Mouse (Mus musculus) forebrain, embryonic 16.5 days (tissue): ENCODE data around the gene Gpa33. TPM values are rescaled to one million over a fixed set of nuclear protein-coding genes. Genes with fewer than 3 reads are reported as not detected.

Experiments
- ATAC-seq: fragments of 200-750 bp; cut with Nextera tagmentation; 2 replicates; pipeline ENCODE4 v1.8.0; 2017; ENCODE audit warnings: mild to moderate bottlenecking, moderate library complexity
- H3K27ac ChIP-seq: fragments of 300-500 bp; sonication (generic); 2 replicates; pipeline ENCODE4 v1.5.1; 2014; ENCODE audit warnings: low read length, control low read depth
- H3K27me3 ChIP-seq: fragments of 300-500 bp; sonication (generic); replicated peaks from 2 replicates; pipeline ENCODE4 v1.6.1; 2014; ENCODE audit warnings: low read length; ENCODE audit not compliant: control insufficient read depth, insufficient read depth
- H3K36me3 ChIP-seq: fragments of 300-500 bp; sonication (generic); 2 replicates; pipeline ENCODE4 v1.6.1; 2014; ENCODE audit not compliant: control insufficient read depth, insufficient read depth
- H3K4me1 ChIP-seq: fragments of 300-500 bp; sonication (generic); replicated peaks from 2 replicates; pipeline ENCODE4 v1.6.1; 2014; ENCODE audit warnings: low read length; ENCODE audit not compliant: control insufficient read depth, insufficient read depth
- H3K4me2 ChIP-seq: fragments of 300-500 bp; sonication (generic); 2 replicates; pipeline ENCODE4 v1.6.1; 2014; ENCODE audit warnings: mild to moderate bottlenecking, low read length, control low read depth
- H3K4me3 ChIP-seq: fragments of 300-500 bp; sonication (generic); replicated peaks from 2 replicates; pipeline ENCODE4 v1.5.1; 2014; ENCODE audit warnings: mild to moderate bottlenecking, low read length, control low read depth
- H3K9ac ChIP-seq: fragments of 300-500 bp; sonication (generic); replicated peaks from 2 replicates; pipeline ENCODE4 v1.6.1; 2014; ENCODE audit warnings: low read depth, low read length, control low read depth
- H3K9me3 ChIP-seq: fragments of 300-500 bp; sonication (generic); 2 replicates; pipeline ENCODE4 v1.6.1; 2016; ENCODE audit warnings: low read length; ENCODE audit not compliant: control insufficient read depth
- WGBS: fragments of 180-500 bp; shearing (Covaris S2); extraction: QIAGEN DNeasy Blood & Tissue Kit; methylation state at CpG from one replicate; pipeline ENCODE4 v1.1.7; 2014; 5-methylcytosine and 5-hydroxymethylcytosine counted together
- polyA plus RNA-seq: library from polyadenylated mRNA; unstranded; fragments of >200 nt; fragmentation: Nextera tagmentation; extraction: Ambion mirVana; gene quantifications from 2 replicates; pipeline ENCODE4 v1.2.1, GENCODE M21; 2015

The Gpa33 gene
- polyA plus RNA-seq, 1 experiment from 2014 or later = not detected

GRCm38 (mm10) chr1:166168017-166168416 lies 38.0 kb downstream of the Gpa33 start:
- H3K9me3 ChIP-seq = no peaks in the 10 kb centered on the region
- ATAC-seq = no peak
- 96% methylated on average over 7 of the region's 7 CpGs for WGBS

DNA sequence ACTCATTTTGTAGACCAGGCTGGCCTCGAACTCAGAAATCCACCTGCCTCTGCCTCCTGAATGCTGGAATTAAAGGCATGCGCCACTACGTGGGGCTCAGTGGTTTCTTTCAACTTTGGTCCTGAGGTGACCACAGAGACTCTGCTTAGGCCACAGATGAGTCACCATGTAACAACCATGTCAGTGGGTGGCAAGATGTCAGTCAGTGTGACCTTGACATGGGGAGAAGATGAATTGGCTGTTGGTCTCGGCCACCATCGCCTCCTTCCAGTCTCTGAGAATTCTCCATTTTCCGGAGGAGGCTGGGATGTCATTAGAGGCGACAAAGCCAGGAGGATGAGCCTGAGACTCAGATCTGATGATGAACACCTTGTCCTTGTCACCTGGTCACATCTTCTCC lies 39.7 kb downstream of the Gpa33 start:
- H3K9ac ChIP-seq = no peak overlapping the region
- H3K4me1 ChIP-seq = no peaks in the 10 kb centered on the region
- 92% methylated on average over 7 of the region's 7 CpGs for WGBS
- no peak overlapping the region for H3K4me2 ChIP-seq
- ATAC-seq = no peak
- H3K36me3 ChIP-seq = no peaks in the 10 kb centered on the region
- H3K9me3 ChIP-seq = no peaks in the 10 kb centered on the region
- H3K27ac ChIP-seq = no peak overlapping the region
- H3K27me3 ChIP-seq = no peaks in the 10 kb centered on the region
- no peak overlapping the region for H3K4me3 ChIP-seq

More at GRCm38 (mm10) chr1:166168017-166168416, 38.0 kb downstream of the Gpa33 start:
- Histone ChIP-seq H3K4me3 (no peak overlapping the region), H3K9ac (no peak overlapping the region), H3K36me3 (no peaks in the 10 kb centered on the region), H3K27ac (no peak overlapping the region), H3K27me3 (no peaks in the 10 kb centered on the region), H3K4me1 (no peaks in the 10 kb centered on the region), H3K4me2 (no peak overlapping the region)

GRCm38 (mm10) chr1:166170852-166171251 lies 40.8 kb downstream of the Gpa33 start:
- Histone ChIP-seq H3K27ac (no peak overlapping the region), H3K36me3 (no peaks in the 10 kb centered on the region), H3K4me3 (no peak overlapping the region), H3K4me1 (no peaks in the 10 kb centered on the region), H3K9ac (no peak overlapping the region), H3K27me3 (no peaks in the 10 kb centered on the region), H3K9me3 (no peaks in the 10 kb centered on the region), H3K4me2 (no peak overlapping the region)
- no peak for ATAC-seq
- WGBS = 96% methylated on average over 12 of the region's 12 CpGs

DNA sequence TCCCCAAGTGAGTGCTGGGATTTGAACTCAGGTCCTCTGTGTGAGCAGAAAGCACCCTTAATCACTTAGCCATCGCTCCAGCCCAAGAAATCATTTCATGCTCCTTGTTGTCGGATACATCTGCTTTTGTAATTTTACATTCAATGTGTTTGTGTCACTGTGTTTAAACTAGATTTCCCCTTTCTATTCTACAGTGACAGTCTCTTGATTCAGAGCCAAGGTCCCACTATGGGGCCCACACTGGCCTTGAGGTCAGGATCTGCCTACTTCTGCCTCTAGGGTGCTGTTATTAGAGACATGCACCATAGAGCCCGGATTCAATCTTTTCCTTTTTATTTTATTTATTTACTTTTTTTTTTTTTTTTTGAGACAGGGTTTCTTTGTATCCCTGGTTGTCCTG lies 43.0 kb downstream of the Gpa33 start:
- WGBS = 70% methylated on average over 3 of the region's 3 CpGs
- no peaks in the 10 kb centered on the region for H3K9me3 ChIP-seq
- ATAC-seq = no peak
- no peaks in the 10 kb centered on the region for H3K4me1 ChIP-seq
- no peaks in the 10 kb centered on the region for H3K36me3 ChIP-seq
- no peak overlapping the region for H3K27ac ChIP-seq
- no peak overlapping the region for H3K9ac ChIP-seq
- no peak overlapping the region for H3K4me2 ChIP-seq
- H3K27me3 ChIP-seq = no peaks in the 10 kb centered on the region
- H3K4me3 ChIP-seq = no peak overlapping the region

DNA sequence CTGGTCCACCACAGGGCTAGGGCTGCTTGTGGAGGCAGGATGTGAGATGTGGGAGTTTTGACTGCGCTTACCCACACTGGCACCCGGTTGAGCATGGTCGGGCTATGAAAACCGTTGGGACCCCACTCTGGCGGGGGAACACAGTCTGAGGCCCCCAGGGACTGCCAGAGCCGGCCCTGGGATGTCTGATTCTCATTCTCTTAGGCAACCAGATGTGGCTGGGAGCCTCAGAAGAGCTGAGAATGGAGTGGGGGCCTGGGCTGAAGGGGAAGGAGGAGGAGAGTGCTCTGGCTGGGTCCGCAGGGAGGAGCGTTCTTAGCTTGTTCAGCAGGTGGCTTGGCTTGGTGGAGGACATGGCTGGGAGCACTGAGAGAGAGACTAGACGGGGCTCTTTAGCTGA lies 43.6 kb downstream of the Gpa33 start:
- Histone ChIP-seq H3K27me3 (no peaks in the 10 kb centered on the region), H3K9ac (no peak overlapping the region), H3K27ac (no peak overlapping the region), H3K4me1 (no peaks in the 10 kb centered on the region), H3K36me3 (no peaks in the 10 kb centered on the region), H3K4me3 (no peak overlapping the region), H3K9me3 (no peaks in the 10 kb centered on the region), H3K4me2 (no peak overlapping the region)
- ATAC-seq = no peak
- 82% methylated on average over 9 of the region's 9 CpGs for WGBS

DNA sequence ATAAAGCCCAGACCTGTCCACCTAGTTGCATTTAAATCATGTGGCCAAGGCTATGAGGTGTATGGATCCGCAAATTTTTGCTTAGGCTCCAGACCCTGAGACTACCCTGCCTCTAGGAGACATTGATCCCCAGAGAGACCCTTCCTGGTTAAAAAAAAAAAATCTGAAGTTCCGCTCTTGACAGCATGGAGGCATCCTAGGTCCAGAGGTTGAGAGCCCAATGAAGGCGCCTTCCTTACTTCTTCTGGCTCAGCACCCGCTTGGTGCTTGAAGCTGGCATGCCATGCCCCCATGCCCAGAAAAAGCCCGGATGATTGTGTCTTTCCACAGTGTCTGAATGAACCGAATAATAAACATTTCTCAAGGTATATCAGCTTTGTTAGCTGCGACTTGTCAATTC lies 51.5 kb downstream of the Gpa33 start:
- Histone ChIP-seq H3K27me3 (no peaks in the 10 kb centered on the region), H3K4me1 (peaks cover 6% of the 10 kb centered on the region; the same call in 1 of the 2 replicates), H3K36me3 (no peaks in the 10 kb centered on the region), H3K9me3 (no peaks in the 10 kb centered on the region), H3K4me3 (no peak overlapping the region), H3K4me2 (no peak overlapping the region), H3K9ac (no peak overlapping the region), H3K27ac (no peak overlapping the region)
- no peak for ATAC-seq
- WGBS = 86% methylated on average over 7 of the region's 7 CpGs

DNA sequence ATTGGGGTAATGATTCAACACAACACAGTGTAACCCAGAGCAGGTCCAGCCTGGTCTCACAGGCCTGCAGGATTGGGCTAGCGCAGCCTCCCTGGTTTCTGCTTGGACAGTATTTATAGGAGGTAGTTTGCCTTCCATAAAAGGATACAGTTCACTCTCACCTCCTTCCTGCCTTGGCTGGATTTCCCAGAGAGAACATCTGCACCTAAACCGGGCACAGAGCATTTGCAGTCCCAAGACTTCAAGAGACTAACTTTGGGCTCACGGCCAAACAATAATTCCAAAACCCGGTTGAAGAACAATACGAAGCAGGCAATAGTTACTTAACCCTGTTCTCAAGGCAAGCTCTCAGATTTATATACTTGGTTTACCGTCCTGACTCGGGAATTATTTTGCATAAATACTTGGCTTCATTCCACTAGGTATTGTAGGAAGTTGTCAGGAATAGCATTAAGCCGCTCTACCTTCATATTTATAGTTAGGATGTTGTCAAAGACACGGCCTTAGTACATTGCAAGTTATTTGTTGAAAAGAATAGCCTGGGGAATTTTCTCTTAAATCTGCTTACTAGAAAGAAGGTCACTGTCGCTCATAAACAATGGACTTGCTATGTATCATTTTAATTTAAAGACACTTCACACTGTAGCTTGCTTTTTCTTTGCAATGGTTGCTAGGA lies 53.1 kb downstream of the Gpa33 start:
- WGBS = 45% methylated on average over 10 of the region's 10 CpGs
- Histone ChIP-seq H3K4me3 (no peak overlapping the region), H3K4me2 (no peak overlapping the region), H3K27ac (peak overlapping the region; percentile 21; the same call in 1 of the 2 replicates), H3K9me3 (no peaks in the 10 kb centered on the region), H3K4me1 (peaks cover 6% of the 10 kb centered on the region; the same call in 1 of the 2 replicates), H3K27me3 (no peaks in the 10 kb centered on the region), H3K9ac (no peak overlapping the region), H3K36me3 (no peaks in the 10 kb centered on the region)
- ATAC-seq = peak; percentile 28

GRCm38 (mm10) chr1:166184391-166185229 lies 54.6 kb downstream of the Gpa33 start:
- H3K4me3 ChIP-seq = no peak overlapping the region
- H3K4me1 ChIP-seq = peaks cover 6% of the 10 kb centered on the region; the same call in 1 of the 2 replicates
- H3K9ac ChIP-seq = no peak overlapping the region
- no peak overlapping the region for H3K27ac ChIP-seq
- H3K9me3 ChIP-seq = no peaks in the 10 kb centered on the region
- no peaks in the 10 kb centered on the region for H3K36me3 ChIP-seq
- no peak for ATAC-seq
- 83% methylated on average over 22 of the region's 22 CpGs for WGBS
- no peaks in the 10 kb centered on the region for H3K27me3 ChIP-seq
- no peak overlapping the region for H3K4me2 ChIP-seq

DNA sequence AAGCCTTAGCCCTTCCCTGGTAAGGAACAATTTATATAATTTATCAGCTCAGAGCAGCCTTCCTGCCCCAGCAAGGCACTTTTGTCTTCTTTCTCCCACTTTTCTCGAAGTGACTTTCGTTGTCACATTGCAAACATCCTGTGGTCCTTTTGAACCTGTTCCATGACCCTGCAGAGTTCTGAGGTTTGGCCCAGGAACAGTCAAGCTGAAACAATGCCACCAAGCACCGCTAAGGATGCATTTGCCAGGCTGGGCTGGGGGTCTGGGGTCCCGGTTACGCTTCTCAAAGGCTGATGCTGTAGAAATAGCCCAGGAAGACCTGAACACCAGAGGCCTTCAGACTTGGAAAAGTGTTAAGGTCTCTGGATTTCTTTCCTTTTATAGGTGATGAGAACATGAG lies 55.3 kb downstream of the Gpa33 start:
- no peak for ATAC-seq
- Histone ChIP-seq H3K9ac (no peak overlapping the region), H3K27me3 (no peaks in the 10 kb centered on the region), H3K4me1 (peaks cover 6% of the 10 kb centered on the region; the same call in 1 of the 2 replicates), H3K4me3 (no peak overlapping the region), H3K4me2 (no peak overlapping the region), H3K27ac (no peak overlapping the region), H3K9me3 (no peaks in the 10 kb centered on the region), H3K36me3 (no peaks in the 10 kb centered on the region)
- 78% methylated on average over 5 of the region's 5 CpGs for WGBS
